Mouse (Mus musculus): ENCODE results near the gene Olfr969.

DNA sequence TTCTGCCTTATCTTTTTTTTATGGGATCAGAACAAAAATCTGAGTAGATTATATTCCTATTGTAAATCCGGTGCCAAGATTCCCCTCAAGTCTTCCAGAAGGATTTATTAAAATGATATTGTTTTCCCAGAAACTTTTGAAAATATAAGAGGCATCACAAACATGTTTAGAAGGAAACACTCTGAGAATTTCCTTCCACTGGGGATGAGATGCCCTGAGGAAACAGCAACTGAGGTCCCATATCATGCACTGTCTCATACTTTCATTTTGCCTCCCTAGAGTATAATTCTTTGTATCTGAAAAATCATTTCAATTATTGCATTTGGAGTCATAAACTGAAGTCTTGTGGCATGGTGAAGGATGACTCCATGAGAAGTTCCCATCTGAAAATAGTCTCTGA, 7.6 kb upstream of the Olfr969 start, which contains the start of gene Olfr968:
- no peak for TF ChIP-seq CTCF (IDR thresholded peaks at IDR 0.05; ENCODE audit: low read depth)
- no peak for TF ChIP-seq EP300 (IDR thresholded peaks at IDR 0.05; ENCODE audit: low read depth)
